Mouse (Mus musculus): ENCODE data around the gene Capn13. TPM values are rescaled to one million over a fixed set of nuclear protein-coding genes. Genes with fewer than 3 reads are reported as not detected.
"Not testable (repeated sequence)": the region's sequence is repeated elsewhere in the genome, so short reads cannot be mapped to it uniquely, and the experiment has no call there.

Gene Capn13
- polyA plus RNA-seq, 1 experiment from 2014 or later, result 0.12 TPM

- Histone ChIP-seq H3K27ac (no peak overlapping the region), H3K36me3 (replicated peaks; ENCODE audit: control insufficient read depth, insufficient read depth) (no peaks in the 10 kb centered on the region), H3K4me3 (replicated peaks; ENCODE audit: low read length) (no peak overlapping the region), H3K4me2 (replicated peaks) (no peak overlapping the region), H3K27me3 (ENCODE audit: control insufficient read depth, insufficient read depth, low read length) (no peaks in the 10 kb centered on the region), H3K9me3 (ENCODE audit: control insufficient read depth, low read length) (no peaks in the 10 kb centered on the region), H3K9ac (no peak overlapping the region), H3K4me1 (replicated peaks; ENCODE audit: control insufficient read depth, insufficient read depth, low read length) (peaks cover 3% of the 10 kb centered on the region; the same call in 1 of the 2 replicates)
- ATAC-seq (ENCODE audit: low FRiP score), result no peak
- WGBS, result 80% methylated on average over 7 of the region's 7 CpGs
- no peak for DNase-seq (ENCODE audit: low spot score)
Observed at GRCm38 (mm10) chr17:73300147-73300880, 100.4 kb downstream of the Capn13 start.

GRCm38 (mm10) chr17:73298981-73299380, 101.7 kb downstream of the Capn13 start:
- H3K27ac ChIP-seq, result no peak overlapping the region
- H3K4me3 ChIP-seq (replicated peaks; ENCODE audit: low read length), result no peak overlapping the region
- H3K4me1 ChIP-seq (replicated peaks; ENCODE audit: control insufficient read depth, insufficient read depth, low read length), result peaks cover 3% of the 10 kb centered on the region; the same call in 1 of the 2 replicates
- 92% methylated on average over 6 of the region's 6 CpGs for WGBS
- H3K27me3 ChIP-seq (ENCODE audit: control insufficient read depth, insufficient read depth, low read length), result no peaks in the 10 kb centered on the region
- H3K9ac ChIP-seq, result no peak overlapping the region
- no peaks in the 10 kb centered on the region for H3K36me3 ChIP-seq (replicated peaks; ENCODE audit: control insufficient read depth, insufficient read depth)
- DNase-seq (ENCODE audit: low spot score) (no peak), ATAC-seq (ENCODE audit: low FRiP score) (no peak)
- no peaks in the 10 kb centered on the region; the same call in 1 of the 2 replicates for H3K9me3 ChIP-seq (ENCODE audit: control insufficient read depth, low read length)
- H3K4me2 ChIP-seq (replicated peaks), result no peak overlapping the region

- peak; percentile 55; the same call in 1 of the 2 replicates for ATAC-seq (ENCODE audit: low FRiP score)
Observed at GRCm38 (mm10) chr17:73296855-73297254, 103.8 kb downstream of the Capn13 start.

GRCm38 (mm10) chr17:73293237-73293636, 107.4 kb downstream of the Capn13 start:
- Histone ChIP-seq H3K36me3 (replicated peaks; ENCODE audit: control insufficient read depth, insufficient read depth) (no peaks in the 10 kb centered on the region), H3K9me3 (ENCODE audit: control insufficient read depth, low read length) (no peaks in the 10 kb centered on the region; the same call in 1 of the 2 replicates), H3K4me3 (replicated peaks; ENCODE audit: low read length) (no peak overlapping the region), H3K27me3 (ENCODE audit: control insufficient read depth, insufficient read depth, low read length) (no peaks in the 10 kb centered on the region), H3K4me2 (replicated peaks) (no peak overlapping the region), H3K9ac (no peak overlapping the region), H3K4me1 (replicated peaks; ENCODE audit: control insufficient read depth, insufficient read depth, low read length) (no peaks in the 10 kb centered on the region; the same call in 1 of the 2 replicates), H3K27ac (no peak overlapping the region)
- 79% methylated on average over 3 of the region's 3 CpGs for WGBS
- ATAC-seq (ENCODE audit: low FRiP score) (no peak), DNase-seq (ENCODE audit: low spot score) (no peak)

More at GRCm38 (mm10) chr17:73296855-73297254, 103.8 kb downstream of the Capn13 start:
- no peaks in the 10 kb centered on the region; the same call in 1 of the 2 replicates for H3K9me3 ChIP-seq (ENCODE audit: control insufficient read depth, low read length)
- no peak overlapping the region for H3K27ac ChIP-seq
- no peak overlapping the region for H3K4me2 ChIP-seq (replicated peaks)
- H3K36me3 ChIP-seq (replicated peaks; ENCODE audit: control insufficient read depth, insufficient read depth), result no peaks in the 10 kb centered on the region
- 44% methylated on average over 4 of the region's 4 CpGs for WGBS
- peak; percentile 87 for DNase-seq (ENCODE audit: low spot score)
- H3K27me3 ChIP-seq (ENCODE audit: control insufficient read depth, insufficient read depth, low read length), result no peaks in the 10 kb centered on the region
- no peak overlapping the region for H3K4me3 ChIP-seq (replicated peaks; ENCODE audit: low read length)
- no peak overlapping the region for H3K9ac ChIP-seq
- no peaks in the 10 kb centered on the region; the same call in 1 of the 2 replicates for H3K4me1 ChIP-seq (replicated peaks; ENCODE audit: control insufficient read depth, insufficient read depth, low read length)

GRCm38 (mm10) chr17:73284301-73284700, 116.4 kb downstream of the Capn13 start:
- Histone ChIP-seq H3K9ac (no peak overlapping the region), H3K27me3 (ENCODE audit: control insufficient read depth, insufficient read depth, low read length) (no peaks in the 10 kb centered on the region), H3K9me3 (ENCODE audit: control insufficient read depth, low read length) (no peaks in the 10 kb centered on the region), H3K36me3 (replicated peaks; ENCODE audit: control insufficient read depth, insufficient read depth) (no peaks in the 10 kb centered on the region), H3K27ac (no peak overlapping the region), H3K4me3 (replicated peaks; ENCODE audit: low read length) (no peak overlapping the region), H3K4me2 (replicated peaks) (no peak overlapping the region), H3K4me1 (replicated peaks; ENCODE audit: control insufficient read depth, insufficient read depth, low read length) (no peaks in the 10 kb centered on the region)
- 63% methylated on average over 2 of the region's 2 CpGs for WGBS
- no peak for ATAC-seq (ENCODE audit: low FRiP score)
- no peak for DNase-seq (ENCODE audit: low spot score)

GRCm38 (mm10) chr17:73282702-73283101, 118.0 kb downstream of the Capn13 start:
- not testable (repeated sequence) for H3K9me3 ChIP-seq (ENCODE audit: control insufficient read depth, low read length); H3K4me1 ChIP-seq (replicated peaks; ENCODE audit: control insufficient read depth, insufficient read depth, low read length); H3K27ac ChIP-seq; H3K4me2 ChIP-seq (replicated peaks); ATAC-seq (ENCODE audit: low FRiP score); H3K36me3 ChIP-seq (replicated peaks; ENCODE audit: control insufficient read depth, insufficient read depth); DNase-seq (ENCODE audit: low spot score); H3K4me3 ChIP-seq (replicated peaks; ENCODE audit: low read length); H3K9ac ChIP-seq; H3K27me3 ChIP-seq (ENCODE audit: control insufficient read depth, insufficient read depth, low read length)
- 44% methylated on average over 6 of the region's 6 CpGs for WGBS

- no peaks in the 10 kb centered on the region for H3K9me3 ChIP-seq (ENCODE audit: control insufficient read depth, low read length)
- 96% methylated on average over 4 of the region's 4 CpGs for WGBS
- no peak overlapping the region for H3K4me2 ChIP-seq (replicated peaks)
- H3K27ac ChIP-seq, result no peak overlapping the region
- ATAC-seq (ENCODE audit: low FRiP score), result no peak
- no peak overlapping the region for H3K4me3 ChIP-seq (replicated peaks; ENCODE audit: low read length)
- H3K9ac ChIP-seq, result no peak overlapping the region
- no peaks in the 10 kb centered on the region for H3K27me3 ChIP-seq (ENCODE audit: control insufficient read depth, insufficient read depth, low read length)
- DNase-seq (ENCODE audit: low spot score), result no peak
- no peaks in the 10 kb centered on the region for H3K36me3 ChIP-seq (replicated peaks; ENCODE audit: control insufficient read depth, insufficient read depth)
- H3K4me1 ChIP-seq (replicated peaks; ENCODE audit: control insufficient read depth, insufficient read depth, low read length), result no peaks in the 10 kb centered on the region
Observed at GRCm38 (mm10) chr17:73277770-73278169, 122.9 kb downstream of the Capn13 start.

- Histone ChIP-seq H3K9ac (no peak overlapping the region), H3K4me2 (replicated peaks) (no peak overlapping the region), H3K9me3 (ENCODE audit: control insufficient read depth, low read length) (no peaks in the 10 kb centered on the region), H3K4me1 (replicated peaks; ENCODE audit: control insufficient read depth, insufficient read depth, low read length) (peaks cover 11% of the 10 kb centered on the region), H3K36me3 (replicated peaks; ENCODE audit: control insufficient read depth, insufficient read depth) (no peaks in the 10 kb centered on the region), H3K4me3 (replicated peaks; ENCODE audit: low read length) (no peak overlapping the region), H3K27me3 (ENCODE audit: control insufficient read depth, insufficient read depth, low read length) (no peaks in the 10 kb centered on the region), H3K27ac (no peak overlapping the region)
- ATAC-seq (ENCODE audit: low FRiP score), result no peak
- DNase-seq (ENCODE audit: low spot score), result no peak
- 74% methylated on average over 10 of the region's 10 CpGs for WGBS
Observed at GRCm38 (mm10) chr17:73275066-73275465, 125.6 kb downstream of the Capn13 start.

GRCm38 (mm10) chr17:73273809-73274208, 126.9 kb downstream of the Capn13 start:
- DNase-seq (ENCODE audit: low spot score) (no peak), ATAC-seq (ENCODE audit: low FRiP score) (no peak)
- H3K27ac ChIP-seq, result no peak overlapping the region
- no peak overlapping the region for H3K9ac ChIP-seq
- H3K4me1 ChIP-seq (replicated peaks; ENCODE audit: control insufficient read depth, insufficient read depth, low read length), result peaks cover 11% of the 10 kb centered on the region
- no peaks in the 10 kb centered on the region for H3K27me3 ChIP-seq (ENCODE audit: control insufficient read depth, insufficient read depth, low read length)
- no peak overlapping the region for H3K4me2 ChIP-seq (replicated peaks)
- WGBS, result 88% methylated on average over 7 of the region's 7 CpGs
- H3K36me3 ChIP-seq (replicated peaks; ENCODE audit: control insufficient read depth, insufficient read depth), result no peaks in the 10 kb centered on the region
- H3K9me3 ChIP-seq (ENCODE audit: control insufficient read depth, low read length), result no peaks in the 10 kb centered on the region
- H3K4me3 ChIP-seq (replicated peaks; ENCODE audit: low read length), result no peak overlapping the region
